Mouse (Mus musculus) hindbrain, embryonic 12.5 days (tissue): ENCODE measurements around the gene Zfp14. TPM values are rescaled to one million over a fixed set of nuclear protein-coding genes. Genes with fewer than 3 reads are reported as not detected.

Experiments
- ATAC-seq: fragments of 200-750 bp; cut with Nextera tagmentation; 2 replicates; pipeline ENCODE4 v1.8.0; 2017; ENCODE audit warnings: moderate TSS enrichment; ENCODE audit not compliant: low FRiP score
- H3K27ac ChIP-seq: fragments of 300-500 bp; sonication (generic); 2 replicates; pipeline ENCODE4 v1.5.1; 2016; ENCODE audit warnings: mild to moderate bottlenecking
- H3K27me3 ChIP-seq: fragments of 300-500 bp; sonication (generic); 2 replicates; pipeline ENCODE4 v1.6.1; 2016; ENCODE audit warnings: mild to moderate bottlenecking
- H3K36me3 ChIP-seq: fragments of 300-500 bp; sonication (generic); 2 replicates; pipeline ENCODE4 v1.6.1; 2016; ENCODE audit warnings: mild to moderate bottlenecking
- H3K4me1 ChIP-seq: fragments of 300-500 bp; sonication (generic); 2 replicates; pipeline ENCODE4 v1.6.1; 2016
- H3K4me2 ChIP-seq: fragments of 300-500 bp; sonication (generic); replicated peaks from 2 replicates; pipeline ENCODE4 v1.6.1; 2016; ENCODE audit warnings: mild to moderate bottlenecking
- H3K4me3 ChIP-seq: fragments of 300-500 bp; sonication (generic); 2 replicates; pipeline ENCODE4 v1.5.1; 2016; ENCODE audit warnings: mild to moderate bottlenecking
- H3K9ac ChIP-seq: fragments of 300-500 bp; sonication (generic); 2 replicates; pipeline ENCODE4 v1.6.1; 2016; ENCODE audit warnings: mild to moderate bottlenecking, moderate library complexity
- H3K9me3 ChIP-seq: fragments of 300-500 bp; sonication (generic); replicated peaks from 2 replicates; pipeline ENCODE4 v1.6.1; 2016; ENCODE audit warnings: mild to moderate bottlenecking
- WGBS: fragments of 180-500 bp; shearing (Covaris S2); methylation state at CpG from one replicate; pipeline ENCODE4 v1.1.7; 2016; 5-methylcytosine and 5-hydroxymethylcytosine counted together
- microRNA-seq: library from miRNA; unstranded; fragments of <30 nt; microRNA quantifications from one replicate; pipeline ENCODE4, GENCODE M21; 2017
- polyA plus RNA-seq: library from polyadenylated mRNA; unstranded; fragments of >200 nt; fragmentation: Nextera tagmentation; extraction: Ambion mirVana; gene quantifications from 2 replicates; pipeline ENCODE4 v1.2.1, GENCODE M21; 2016

The Zfp14 gene
- polyA plus RNA-seq, 1 experiment from 2014 or later: 7.1 TPM

DNA sequence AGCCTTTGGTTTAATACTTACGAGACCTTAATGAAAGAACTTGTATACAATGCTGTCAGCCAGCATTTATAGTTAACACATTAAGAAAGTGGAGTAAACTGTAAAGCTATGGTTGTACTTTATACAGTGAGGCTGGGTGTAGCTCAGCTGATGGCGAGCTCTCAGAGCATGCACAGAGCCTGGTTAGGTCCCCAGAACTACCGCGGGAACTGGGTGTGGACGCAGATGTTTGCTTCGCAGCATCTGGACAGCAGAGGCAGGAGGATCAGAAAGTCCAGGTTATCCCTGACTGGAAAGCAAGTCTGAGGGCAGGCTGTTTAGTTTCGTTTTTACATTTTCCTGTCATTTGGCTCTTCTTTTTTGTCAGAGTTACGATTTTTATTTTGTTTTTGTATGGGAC lies 58.5 kb downstream of the Zfp14 start:
- Histone ChIP-seq H3K9ac (no peak overlapping the region), H3K4me2 (no peak overlapping the region), H3K4me3 (no peak overlapping the region), H3K36me3 (peaks cover 68% of the 10 kb centered on the region), H3K27me3 (no peaks in the 10 kb centered on the region), H3K9me3 (no peaks in the 10 kb centered on the region), H3K27ac (no peak overlapping the region), H3K4me1 (no peaks in the 10 kb centered on the region)
- 96% methylated on average over 8 of the region's 8 CpGs for WGBS
- no peak for ATAC-seq

DNA sequence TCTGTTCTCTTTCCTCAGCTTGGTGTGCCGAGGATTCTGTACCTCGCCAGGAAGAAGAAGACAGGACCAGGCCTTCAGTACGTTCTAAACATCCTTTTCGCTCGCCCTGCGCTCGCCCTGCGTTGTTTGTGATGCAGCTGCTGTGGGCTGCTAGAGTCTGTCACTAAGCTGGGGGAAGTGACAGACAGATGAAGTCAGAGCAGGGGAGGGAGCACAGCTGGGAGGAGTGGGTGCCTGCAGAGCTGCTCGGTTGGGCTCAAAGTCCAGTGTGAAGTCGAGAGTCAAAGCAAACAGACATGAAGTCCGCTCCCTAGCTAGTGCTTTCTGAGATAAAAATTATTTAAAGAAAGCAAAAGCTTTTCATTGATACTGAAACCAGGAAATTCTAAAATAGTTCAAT lies 62.1 kb downstream of the Zfp14 start:
- Histone ChIP-seq H3K36me3 (peaks cover 60% of the 10 kb centered on the region), H3K4me1 (peaks cover 8% of the 10 kb centered on the region), H3K4me2 (no peak overlapping the region), H3K27ac (no peak overlapping the region), H3K9me3 (no peaks in the 10 kb centered on the region), H3K27me3 (no peaks in the 10 kb centered on the region), H3K9ac (no peak overlapping the region), H3K4me3 (no peak overlapping the region)
- 80% methylated on average over 11 of the region's 11 CpGs for WGBS
- ATAC-seq: no peak

DNA sequence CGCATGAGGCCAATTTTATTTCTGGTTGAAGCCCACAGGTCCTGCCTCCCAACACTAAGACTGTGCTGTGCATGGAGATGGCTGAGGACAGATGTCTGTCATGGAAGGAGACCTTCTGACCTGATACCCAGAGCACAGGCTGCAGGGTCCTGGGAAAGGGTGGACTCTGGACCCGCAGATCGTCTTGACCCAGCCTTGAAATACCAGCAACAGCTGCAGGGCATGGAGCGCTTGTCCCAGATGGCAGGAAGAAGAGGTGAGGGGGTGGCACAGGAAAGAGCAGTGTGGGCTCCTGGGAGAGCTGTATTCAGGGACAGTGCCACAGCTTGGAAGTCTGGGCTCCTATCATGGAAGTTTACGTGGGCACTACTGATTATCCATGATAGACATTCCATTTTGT lies 63.6 kb downstream of the Zfp14 start:
- Histone ChIP-seq H3K27me3 (no peaks in the 10 kb centered on the region), H3K4me2 (no peak overlapping the region), H3K4me3 (no peak overlapping the region), H3K4me1 (peaks cover 14% of the 10 kb centered on the region), H3K9me3 (no peaks in the 10 kb centered on the region), H3K27ac (no peak overlapping the region), H3K9ac (no peak overlapping the region), H3K36me3 (peaks cover 51% of the 10 kb centered on the region)
- WGBS: 97% methylated on average over 5 of the region's 5 CpGs
- no peak for ATAC-seq

Small RNA genes within 50 kb of the gene (microRNA-seq; reads per million reads assigned to microRNA genes)
- not detected for gene Gm23368

Other genes starting within 250 kb of the Zfp14 start
- 26.3 and 27.2 TPM in 2 replicates for gene Zfp790, start 235.3 kb downstream of the Zfp14 start, polyA plus RNA-seq
- gene Zfp940, start 197.7 kb downstream of the Zfp14 start, polyA plus RNA-seq: 11.4 and 11.8 TPM in 2 replicates
- gene Zfp420, start 191.4 kb downstream of the Zfp14 start, polyA plus RNA-seq: 12.7 and 14.6 TPM in 2 replicates
- 14.9 and 15.3 TPM in 2 replicates for gene Zfp27, start 144.8 kb downstream of the Zfp14 start, polyA plus RNA-seq
- gene Zfp383, start 143.2 kb downstream of the Zfp14 start, polyA plus RNA-seq: 7.0 and 8.5 TPM in 2 replicates
- 16.4 and 17.2 TPM in 2 replicates for gene Zfp74, start 97.3 kb downstream of the Zfp14 start, polyA plus RNA-seq
- gene Zfp568, start 67.4 kb downstream of the Zfp14 start, polyA plus RNA-seq: 13.2 and 14.9 TPM in 2 replicates
- gene Zfp82, start 21.5 kb upstream of the Zfp14 start, polyA plus RNA-seq: 9.8 and 10.1 TPM in 2 replicates
- gene Gm26920, start 39.0 kb upstream of the Zfp14 start, polyA plus RNA-seq: 0.80 and 0.82 TPM in 2 replicates
- gene Zfp566, start 39.1 kb upstream of the Zfp14 start, polyA plus RNA-seq: 13.7 and 16.2 TPM in 2 replicates
- 121 and 126 TPM in 2 replicates for gene Zfp260, start 43.4 kb upstream of the Zfp14 start, polyA plus RNA-seq
- 14.0 and 14.6 TPM in 2 replicates for gene Zfp382, start 70.6 kb upstream of the Zfp14 start, polyA plus RNA-seq
- 17.6 and 20.2 TPM in 2 replicates for gene Zfp146, start 118.4 kb upstream of the Zfp14 start, polyA plus RNA-seq
- 3.5 and 3.6 TPM in 2 replicates for gene Cox7a1, start 132.8 kb upstream of the Zfp14 start, polyA plus RNA-seq
- gene Capns1, start 147.4 kb upstream of the Zfp14 start, polyA plus RNA-seq: 78.0 and 80.0 TPM in 2 replicates
- 135 and 149 TPM in 2 replicates for gene Polr2i, start 180.6 kb upstream of the Zfp14 start, polyA plus RNA-seq
- 272 and 275 TPM in 2 replicates for gene Tbcb, start 180.9 kb upstream of the Zfp14 start, polyA plus RNA-seq
- not detected in 2 replicates for gene Ovol3, start 184.3 kb upstream of the Zfp14 start, polyA plus RNA-seq
- 0.48 and 0.77 TPM in 2 replicates for gene Thap8, start 228.7 kb upstream of the Zfp14 start, polyA plus RNA-seq
- 7.2 and 7.4 TPM in 2 replicates for gene Wdr62, start 229.0 kb upstream of the Zfp14 start, polyA plus RNA-seq
- 74.8 and 88.1 TPM in 2 replicates for gene Clip3, start 240.3 kb upstream of the Zfp14 start, polyA plus RNA-seq